Mouse (Mus musculus): ENCODE data around the gene Mex3d.

The Mex3d gene

DNA sequence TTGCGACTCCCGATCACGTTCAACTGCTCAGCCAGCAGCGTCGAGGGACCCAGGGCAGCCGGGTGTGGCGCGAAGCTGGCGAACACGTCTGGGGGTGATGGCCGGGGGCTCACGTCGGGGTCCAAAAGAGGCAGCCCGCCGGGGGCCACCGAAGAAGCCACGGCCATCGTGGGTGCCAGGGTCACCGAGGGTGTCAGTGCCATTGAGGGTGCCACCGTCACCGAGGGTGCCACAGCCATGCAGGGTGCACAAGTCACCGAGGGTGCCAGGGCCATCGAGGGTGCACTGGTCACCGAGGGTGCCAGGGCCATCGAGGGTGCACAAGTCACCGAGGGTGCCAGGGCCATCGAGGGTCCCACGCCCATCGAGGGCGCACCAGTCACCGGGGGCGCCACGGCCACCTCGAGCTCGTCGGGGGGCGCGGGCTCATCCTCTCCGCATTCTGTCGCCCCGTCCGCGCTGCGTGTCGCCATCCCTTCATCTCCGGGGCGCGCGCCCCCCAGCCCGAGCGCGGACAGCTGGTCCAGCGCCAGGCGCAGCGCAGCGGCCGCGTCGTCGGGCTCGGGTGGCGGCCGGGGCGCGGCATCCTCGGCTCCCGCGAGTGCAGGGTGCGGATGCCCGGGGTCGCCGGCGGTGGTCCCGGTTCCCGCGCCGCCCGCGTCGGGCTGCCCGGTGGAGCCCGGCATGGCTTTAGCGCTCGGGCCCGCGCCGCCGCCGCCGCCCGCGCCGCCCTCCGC is 556 bp downstream of the Mex3d start:
- DNase-seq (ENCODE audit: low spot score), result no peak

DNA sequence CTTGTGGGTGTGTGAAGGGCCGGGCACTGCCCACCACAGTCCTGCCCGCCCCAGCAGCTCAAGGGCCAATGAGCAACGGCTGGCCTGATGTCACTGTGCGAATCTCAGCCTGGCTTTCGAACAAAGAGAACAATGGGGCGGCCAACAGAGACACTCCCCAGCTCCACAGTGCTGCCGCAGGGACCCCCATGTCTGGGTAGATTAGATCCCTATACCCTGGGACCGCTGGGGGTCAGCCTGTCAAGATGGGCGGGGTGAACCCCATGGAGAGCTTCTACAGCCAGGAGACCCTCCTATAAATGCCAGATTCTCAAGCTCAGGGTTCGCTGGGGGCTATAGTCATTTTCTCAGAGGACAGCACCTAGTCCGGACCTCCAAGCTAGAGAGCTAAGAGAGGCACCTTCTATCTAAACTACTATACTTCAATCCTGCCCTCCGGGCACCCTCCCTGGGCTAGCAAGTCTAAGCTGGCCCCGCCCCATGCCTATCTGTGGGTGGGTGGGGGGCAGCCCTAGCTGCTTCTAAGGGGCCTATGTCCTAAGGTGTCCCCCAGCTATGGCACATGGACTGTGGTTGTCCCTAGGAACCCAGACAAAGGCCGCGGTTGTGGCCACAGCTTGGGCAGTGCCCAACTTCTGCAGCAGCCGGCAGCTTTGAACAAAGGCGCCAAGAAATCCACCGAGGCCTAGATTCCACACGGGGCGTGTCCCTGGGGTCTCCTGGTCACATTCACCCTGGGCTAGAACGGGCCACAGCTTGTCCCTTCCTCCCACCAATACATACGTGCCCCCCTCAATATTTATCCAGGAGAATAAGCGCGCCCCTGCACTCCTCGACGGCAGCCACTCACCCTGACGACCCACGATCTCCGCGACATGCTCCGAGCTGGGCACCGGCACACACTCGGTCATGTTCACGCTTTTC is 1.4 kb downstream of the Mex3d start:
- DNase-seq (ENCODE audit: low spot score), result no peak

- DNase-seq (ENCODE audit: low spot score), result no peak
These were observed 2.1 kb downstream of the Mex3d start for GRCm38 (mm10) chr10:80385310-80385709.

DNA sequence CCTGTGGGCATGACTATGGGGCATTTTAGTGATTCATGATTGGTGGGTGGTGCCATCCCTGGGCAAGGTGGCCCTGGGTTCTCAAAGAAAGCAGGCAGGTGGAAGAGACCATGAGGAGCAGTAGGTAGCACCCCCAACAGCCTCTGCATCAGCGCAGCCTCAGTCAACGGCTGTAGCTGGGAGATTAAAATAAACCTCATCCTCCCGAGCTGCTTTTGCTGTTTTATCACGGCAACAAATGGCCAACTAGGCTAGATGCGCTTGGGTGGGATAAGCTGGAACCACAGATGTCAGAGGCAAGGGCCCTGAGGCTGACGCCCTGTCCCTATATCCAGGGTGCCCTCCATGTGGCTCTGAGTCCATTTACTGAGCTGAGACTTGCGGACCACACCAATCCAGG is 2.8 kb downstream of the Mex3d start:
- no peak for DNase-seq (ENCODE audit: low spot score)

- no peak for DNase-seq (ENCODE audit: low spot score)
These were observed 3.3 kb downstream of the Mex3d start for GRCm38 (mm10) chr10:80384115-80384639.

DNA sequence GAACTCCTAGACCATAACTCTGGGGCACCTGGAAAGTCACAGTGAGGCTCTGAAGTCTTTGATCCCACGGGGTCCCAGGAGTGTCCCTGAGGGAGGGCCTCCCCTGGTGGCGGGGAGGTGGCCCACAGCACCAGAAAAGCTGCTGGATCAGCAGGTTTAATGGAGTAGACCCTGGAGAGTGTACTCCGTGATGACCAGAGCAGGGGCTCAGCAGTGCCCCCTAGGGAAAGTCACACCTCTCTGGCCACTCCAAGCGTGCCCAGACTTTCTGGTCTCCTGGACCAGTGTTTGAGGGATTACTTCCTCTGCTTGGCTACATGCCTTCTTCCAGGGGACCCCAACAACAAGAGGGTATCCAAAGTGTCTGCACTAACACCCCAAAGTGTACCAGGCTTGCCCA is 4.0 kb downstream of the Mex3d start:
- no peak for DNase-seq (ENCODE audit: low spot score)

DNA sequence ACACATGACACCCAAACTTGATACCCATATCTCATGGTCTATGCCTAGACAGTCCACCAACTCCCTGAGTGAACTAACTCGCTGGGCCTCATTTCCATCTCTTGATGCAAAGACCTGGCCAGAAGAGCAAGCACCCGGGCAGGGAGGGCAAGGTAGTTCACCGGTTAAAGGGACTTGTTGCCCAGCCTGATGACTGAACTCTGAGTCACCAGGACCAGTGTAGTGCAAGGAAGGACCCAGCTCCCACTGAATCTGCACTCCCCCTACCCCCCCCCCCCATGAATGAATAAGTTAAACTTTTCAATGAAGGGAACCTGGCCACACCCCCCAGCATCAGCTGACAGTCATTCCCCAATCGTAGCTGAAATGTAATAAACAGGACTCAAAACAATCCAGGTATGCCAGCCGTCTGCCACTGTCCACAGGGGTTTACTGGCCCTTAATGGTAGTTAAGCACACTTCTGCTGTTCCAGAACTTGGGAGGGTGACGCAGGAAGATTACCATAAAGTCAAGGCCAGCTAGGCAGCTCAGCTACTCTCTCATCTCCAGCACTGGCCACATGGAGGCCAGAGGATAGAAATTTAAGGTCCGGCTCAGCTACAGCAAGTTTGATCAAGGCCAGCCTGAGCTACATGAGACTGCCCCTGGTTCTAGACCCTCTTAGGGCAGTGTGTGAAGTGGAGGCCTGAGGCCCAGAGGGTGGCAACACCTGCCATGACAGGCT is 4.7 kb downstream of the Mex3d start:
- no peak for DNase-seq (ENCODE audit: low spot score)

DNA sequence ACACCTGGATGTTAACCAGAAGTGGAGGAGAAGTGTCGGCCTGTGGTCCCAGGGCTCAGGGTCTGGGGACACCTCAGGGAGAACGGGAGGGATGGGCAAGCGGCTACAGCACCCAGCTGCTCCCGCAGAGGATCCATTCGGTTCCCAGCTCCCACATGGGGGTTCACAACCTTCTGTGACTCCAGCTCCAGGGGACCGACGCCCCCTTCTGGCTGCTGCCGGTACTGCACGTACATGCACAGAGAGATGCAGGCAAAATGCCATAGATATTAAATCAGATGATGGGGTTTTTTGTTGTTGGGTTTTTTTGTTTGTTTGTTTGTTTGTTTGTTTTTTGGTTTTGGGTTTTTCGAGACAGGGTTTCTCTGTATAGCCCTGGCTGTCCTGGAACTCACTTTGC is 9.7 kb downstream of the Mex3d start:
- DNase-seq (ENCODE audit: low spot score), result peak; percentile 84

DNA sequence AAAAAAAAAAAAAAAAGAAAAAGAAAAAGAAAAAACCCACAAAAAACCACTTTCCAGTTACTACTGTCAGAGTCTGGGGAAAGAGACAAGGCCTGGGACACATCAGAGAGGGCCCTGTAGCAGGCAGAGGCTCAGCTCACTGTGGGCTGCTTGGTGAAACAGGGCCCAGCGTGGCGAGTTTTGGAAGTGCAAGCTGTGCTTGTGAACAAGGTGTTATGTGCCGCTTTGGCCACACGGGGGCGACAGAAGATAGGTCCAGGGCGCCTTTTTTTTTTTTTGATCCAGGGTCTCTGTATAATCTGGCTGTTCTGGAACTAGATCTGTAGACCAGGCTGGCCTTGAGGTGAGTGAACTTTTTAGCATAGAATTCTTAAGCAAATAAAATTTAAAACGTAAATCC is 11.3 kb downstream of the Mex3d start:
- DNase-seq (ENCODE audit: low spot score), result peak; percentile 89

DNA sequence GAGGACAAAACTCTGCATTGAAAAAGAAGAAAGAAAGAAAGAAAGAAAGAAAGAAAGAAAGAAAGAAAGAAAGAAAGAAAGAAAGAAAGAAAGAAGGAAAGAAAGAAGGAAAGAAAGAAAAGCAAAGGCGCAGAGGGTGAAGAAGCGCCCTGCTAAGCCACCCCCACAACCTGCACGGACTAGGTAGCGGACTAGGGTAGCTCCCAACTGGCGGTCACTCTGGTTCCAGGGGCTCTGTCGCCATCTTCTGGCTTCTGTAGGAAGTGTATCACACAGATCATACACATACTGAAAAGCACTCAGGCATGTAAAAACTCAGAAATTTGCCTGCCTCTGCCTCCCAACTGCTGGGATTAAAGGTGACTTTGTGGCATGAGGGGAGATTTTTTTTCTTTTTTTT is 13.4 kb downstream of the Mex3d start:
- peak; percentile 74 for DNase-seq (ENCODE audit: low spot score)

DNA sequence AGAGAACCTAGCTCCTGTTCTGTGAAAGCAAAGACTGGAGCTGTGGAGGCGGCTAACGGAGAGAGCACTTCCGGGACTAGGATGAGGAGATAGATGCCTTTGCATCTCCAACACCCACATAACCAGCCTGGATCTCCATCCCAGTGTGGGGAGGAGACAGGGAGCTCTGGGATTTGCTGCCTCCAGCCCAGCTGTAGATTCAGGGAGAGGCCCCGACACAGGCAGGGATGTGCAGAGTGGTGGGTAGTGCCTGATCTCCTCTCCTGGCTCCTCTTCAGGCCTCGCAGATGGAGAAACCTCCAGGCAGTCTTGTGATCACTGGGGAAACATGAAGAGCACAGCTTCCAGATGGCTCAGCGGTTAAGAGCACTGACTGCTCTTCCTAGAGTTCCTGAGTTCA is 14.8 kb downstream of the Mex3d start:
- DNase-seq (ENCODE audit: low spot score), result no peak

DNA sequence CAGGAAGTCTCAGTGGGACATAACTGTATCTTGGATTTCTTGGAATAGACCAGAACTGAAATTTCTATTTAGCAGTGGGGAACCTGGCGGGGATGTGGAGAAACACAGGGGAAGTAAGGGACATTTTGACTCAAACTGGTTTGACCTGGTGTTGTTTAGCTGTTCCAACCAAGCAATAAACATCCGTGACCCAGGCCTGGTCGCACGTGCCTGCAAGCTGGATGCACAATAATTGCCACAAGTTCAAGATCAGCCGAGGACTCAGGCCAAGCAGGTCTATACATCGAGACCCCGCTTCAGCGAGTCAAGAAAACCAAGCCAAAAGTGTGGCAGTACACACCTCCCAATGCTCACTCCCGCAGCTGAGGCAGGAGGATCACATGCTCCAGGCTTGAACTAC is 15.5 kb downstream of the Mex3d start:
- no peak for DNase-seq (ENCODE audit: low spot score)

GRCm38 (mm10) chr10:80371411-80371966 is 16.0 kb downstream of the Mex3d start:
- no peak for DNase-seq (ENCODE audit: low spot score)

DNA sequence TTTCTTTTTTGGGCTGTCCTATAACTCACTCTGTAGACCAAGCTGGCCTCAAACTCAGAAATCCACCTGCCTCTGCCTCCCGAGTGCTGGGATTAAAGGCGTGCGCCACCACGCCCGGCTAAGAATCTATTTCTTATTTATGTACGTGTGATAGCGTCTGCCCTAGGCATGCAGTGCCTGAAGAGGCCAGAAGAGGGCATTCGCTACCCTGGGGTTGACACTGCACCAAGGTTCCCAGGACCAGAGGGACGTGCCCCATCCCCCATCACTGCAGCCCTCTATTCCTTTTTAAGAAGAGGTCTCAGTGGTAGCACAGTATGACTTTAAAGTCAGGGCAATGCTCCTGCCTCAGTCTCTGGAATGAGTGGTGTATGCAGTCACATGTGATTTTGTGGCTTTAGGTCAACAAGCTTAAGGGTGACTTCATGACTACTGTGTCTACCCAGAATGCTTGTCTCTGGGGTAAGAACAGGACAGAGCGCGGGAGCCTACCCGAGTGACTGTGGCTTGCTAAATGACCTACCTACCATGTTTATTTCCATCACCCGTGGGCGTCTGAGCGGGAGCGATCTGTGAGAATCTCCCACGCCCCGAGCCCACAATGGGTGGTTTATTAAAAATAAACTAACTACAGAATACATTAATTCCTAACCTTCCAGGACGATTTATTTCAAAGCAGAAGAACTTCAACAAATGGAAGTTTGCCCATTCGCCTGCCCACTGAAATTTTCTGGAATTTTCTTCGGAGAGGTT is 17.3 kb downstream of the Mex3d start:
- DNase-seq (ENCODE audit: low spot score), result no peak

DNA sequence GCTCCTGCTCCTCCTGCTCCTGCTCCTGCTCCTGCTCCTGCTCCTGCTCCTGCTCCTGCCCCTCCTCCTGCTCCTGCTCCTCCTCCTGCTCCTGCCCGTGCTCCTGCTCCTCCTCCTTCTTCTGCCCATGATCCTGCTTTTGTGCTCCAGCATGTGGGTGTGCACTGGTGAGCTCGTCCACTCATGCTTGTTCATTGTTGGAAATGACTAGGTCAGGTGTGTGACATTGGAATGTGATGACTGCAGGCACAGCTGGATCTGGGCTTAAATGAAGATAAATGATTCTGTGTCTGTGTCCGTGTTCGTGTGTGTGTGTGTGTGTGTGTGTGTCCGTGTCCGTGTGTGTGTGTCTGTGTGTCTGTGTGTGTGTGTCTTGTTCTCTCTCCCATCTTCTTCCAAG is 19.1 kb downstream of the Mex3d start:
- DNase-seq (ENCODE audit: low spot score), result no peak

GRCm38 (mm10) chr10:80367954-80368353 is 19.5 kb downstream of the Mex3d start:
- DNase-seq (ENCODE audit: low spot score), result no peak

- no peak for DNase-seq (ENCODE audit: low spot score)
These were observed 21.7 kb downstream of the Mex3d start for GRCm38 (mm10) chr10:80365736-80366135.

DNA sequence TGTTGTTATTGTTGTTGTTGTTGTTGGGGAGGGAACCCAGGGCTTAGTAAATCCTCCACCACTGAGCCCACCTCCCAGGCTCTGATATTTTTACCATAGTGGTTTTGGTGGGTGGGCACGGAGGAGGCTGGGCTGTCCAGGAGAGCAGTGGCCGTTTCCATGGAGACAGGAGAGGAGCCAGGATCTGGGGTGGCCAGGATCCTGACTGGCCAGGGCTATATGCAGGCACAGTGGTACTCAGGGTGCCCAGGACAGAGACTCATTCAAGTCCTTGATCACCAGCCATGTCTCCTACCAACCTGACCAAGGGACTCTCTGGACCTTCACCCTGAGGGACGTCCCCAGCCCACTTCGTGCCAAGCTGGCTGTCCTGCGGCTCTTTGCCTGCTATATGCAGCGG is 23.7 kb downstream of the Mex3d start:
- no peak for DNase-seq (ENCODE audit: low spot score)

GRCm38 (mm10) chr10:80357994-80358639 is 29.3 kb downstream of the Mex3d start:
- DNase-seq (ENCODE audit: low spot score), result no peak

DNA sequence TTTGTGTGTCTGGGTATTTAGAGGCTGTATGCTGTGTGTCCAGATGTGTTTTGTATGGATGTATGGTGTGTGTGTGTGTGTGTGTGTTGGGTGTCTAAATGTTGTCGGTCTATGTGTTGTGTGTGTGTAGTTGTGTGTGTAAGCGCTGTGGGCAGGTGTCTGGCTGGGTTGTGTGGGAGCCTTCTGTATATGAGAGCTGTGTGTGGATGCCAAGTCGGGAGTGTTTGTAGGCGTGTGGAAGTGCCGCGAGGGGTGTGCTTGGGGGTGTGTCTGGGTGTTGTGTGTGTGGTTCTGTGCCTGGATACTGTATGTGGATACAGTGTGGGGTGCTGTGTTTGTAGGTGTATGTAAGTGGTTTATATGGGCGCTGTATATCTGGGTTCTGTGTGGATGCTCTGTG is 30.1 kb downstream of the Mex3d start:
- DNase-seq (ENCODE audit: low spot score), result no peak

GRCm38 (mm10) chr10:80356737-80357136 is 30.7 kb downstream of the Mex3d start:
- DNase-seq (ENCODE audit: low spot score), result no peak

Measured in testis, postnatal 14 days (tissue).